In genomic region chr8:47058971-47059370, GRCm38 (mm10) we compare ENCODE assay signal across 17 mouse cellular contexts.
"Had no signal": no experiment of that assay in that cellular context is flagged by ENCODE, and none has a peak within 500 bp of the region (broad histone marks: within the 10 kb centered on the region; RNA-seq: fewer than 3 reads in every experiment).

No protein-coding gene starts in this region.

- H3K9me3 ChIP-seq: midbrain, embryonic 12.5 days; neural tube, embryonic 13.5 days; neural tube, embryonic 15.5 days had no signal

- DNase-seq: lung, embryonic 14.5 days; lung, postnatal 10 days; lung, postnatal 4 days; midbrain, embryonic 14.5 days; retina, postnatal 1 day; right cerebral cortex, adult 18-20 months; right cerebral cortex, postnatal 25 days; right cerebral cortex, postnatal 4 days; spleen, adult 18-20 months; thymus, adult 18-20 months; thymus, postnatal 14 days; thymus, postnatal 36 days had no signal

- H3K4me3 ChIP-seq: midbrain, embryonic 10.5 days; midbrain, embryonic 12.5 days; myocyte; neural tube, embryonic 13.5 days; neural tube, embryonic 15.5 days had no signal

- H3K27ac ChIP-seq: midbrain, embryonic 12.5 days; neural tube, embryonic 13.5 days; neural tube, embryonic 15.5 days had no signal

- H3K36me3 ChIP-seq: midbrain, embryonic 10.5 days; midbrain, embryonic 12.5 days; neural tube, embryonic 13.5 days; neural tube, embryonic 15.5 days had no signal

- H3K27me3 ChIP-seq: midbrain, embryonic 12.5 days; neural tube, embryonic 13.5 days; neural tube, embryonic 15.5 days had no signal

- H3K4me1 ChIP-seq: midbrain, embryonic 12.5 days; neural tube, embryonic 13.5 days; neural tube, embryonic 15.5 days had no signal

- H3K9ac ChIP-seq: lung, embryonic 14.5 days; midbrain, embryonic 12.5 days; neural tube, embryonic 13.5 days; neural tube, embryonic 15.5 days had no signal
